Mouse (Mus musculus) heart, adult 2 months (tissue): Measurements from ENCODE around the gene Gm13277.
A peak's percentile ranks its signal among the peaks of the same experiment; 100 is the strongest.
"Not testable (repeated sequence)": the region's sequence is repeated elsewhere in the genome, so short reads cannot be mapped to it uniquely, and the experiment has no call there.

ENCODE experiments used
- CTCF ChIP-seq: fragments of 200-600 bp; IDR thresholded peaks from 2 replicates; pipeline ENCODE4 v1.8.1; 2022; ENCODE audit warnings: antibody characterized with exemption, mild to moderate bottlenecking, moderate library complexity
- POLR2A ChIP-seq: fragments of 200-500 bp; IDR thresholded peaks from 2 replicates; pipeline ENCODE4 v1.6.1; 2011; ENCODE audit warnings: mild to moderate bottlenecking, low read depth, low read length, control low read depth; ENCODE audit not compliant: insufficient read depth

DNA sequence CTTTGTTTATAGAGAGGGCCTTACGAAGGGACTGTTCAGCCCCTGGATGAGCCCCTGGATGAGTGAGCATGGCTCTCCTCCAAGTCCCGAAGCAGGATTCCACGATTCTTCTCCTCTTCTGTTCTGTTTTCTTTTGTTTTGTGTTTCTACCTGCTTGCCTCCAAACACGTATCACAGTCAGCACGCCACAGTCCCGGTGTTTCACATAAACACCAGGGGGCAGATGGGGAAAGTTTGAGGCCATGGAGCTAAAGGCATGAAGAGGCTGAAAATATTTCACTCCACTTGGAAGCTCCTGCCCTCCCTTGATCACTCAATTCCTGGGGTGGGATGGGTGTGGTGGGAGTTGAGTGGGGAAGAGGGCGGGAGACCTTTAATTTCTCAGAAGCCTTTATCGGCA, 26.7 kb upstream of the Gm13277 start:
- not testable (repeated sequence) for TF ChIP-seq POLR2A
- TF ChIP-seq CTCF, result peak; percentile 31; the same call in 1 of the 2 replicates
